Mouse (Mus musculus) forebrain, embryonic 13.5 days (tissue): ENCODE results near the gene Trpm3. TPM values are rescaled to one million over a fixed set of nuclear protein-coding genes. Genes with fewer than 3 reads are reported as not detected.

ENCODE experiments used
- ATAC-seq: fragments of 200-750 bp; cut with Nextera tagmentation; 2 replicates; pipeline ENCODE4 v1.8.0; 2017
- H3K27ac ChIP-seq: fragments of 300-500 bp; sonication (generic); 2 replicates; pipeline ENCODE4 v1.5.1; 2015; ENCODE audit warnings: inconsistent platforms, mild to moderate bottlenecking, moderate library complexity
- H3K27me3 ChIP-seq: fragments of 300-500 bp; sonication (generic); 2 replicates; pipeline ENCODE4 v1.6.1; 2015; ENCODE audit warnings: mild to moderate bottlenecking, inconsistent platforms
- H3K36me3 ChIP-seq: fragments of 300-500 bp; sonication (generic); 2 replicates; pipeline ENCODE4 v1.6.1; 2015; ENCODE audit warnings: mild to moderate bottlenecking, inconsistent platforms; ENCODE audit not compliant: poor library complexity, severe bottlenecking
- H3K4me1 ChIP-seq: fragments of 300-500 bp; sonication (generic); 2 replicates; pipeline ENCODE4 v1.6.1; 2015; ENCODE audit warnings: inconsistent platforms
- H3K4me2 ChIP-seq: fragments of 300-500 bp; sonication (generic); 2 replicates; pipeline ENCODE4 v1.6.1; 2015; ENCODE audit warnings: inconsistent platforms, mild to moderate bottlenecking, moderate library complexity
- H3K4me3 ChIP-seq: fragments of 300-500 bp; sonication (generic); 2 replicates; pipeline ENCODE4 v1.5.1; 2015; ENCODE audit warnings: mild to moderate bottlenecking, inconsistent platforms
- H3K9ac ChIP-seq: fragments of 300-500 bp; sonication (generic); 2 replicates; pipeline ENCODE4 v1.6.1; 2015; ENCODE audit warnings: mild to moderate bottlenecking, inconsistent platforms
- H3K9me3 ChIP-seq: fragments of 300-500 bp; sonication (generic); replicated peaks from 2 replicates; pipeline ENCODE4 v1.6.1; 2016; ENCODE audit warnings: inconsistent platforms
- WGBS: fragments of 180-500 bp; shearing (Covaris S2); methylation state at CpG from one replicate; pipeline ENCODE4 v1.1.7; 2015; 5-methylcytosine and 5-hydroxymethylcytosine counted together
- polyA plus RNA-seq: library from polyadenylated mRNA; unstranded; fragments of >200 nt; fragmentation: Nextera tagmentation; extraction: Ambion mirVana; gene quantifications from 2 replicates; pipeline ENCODE4 v1.2.1, GENCODE M21; 2015

Trpm3 gene
- polyA plus RNA-seq, 1 experiment from 2014 or later, result 11.8 TPM

- Histone ChIP-seq H3K4me2 (no peak overlapping the region), H3K36me3 (no peaks in the 10 kb centered on the region), H3K9ac (no peak overlapping the region), H3K4me1 (no peaks in the 10 kb centered on the region), H3K27ac (no peak overlapping the region), H3K9me3 (no peaks in the 10 kb centered on the region), H3K4me3 (no peak overlapping the region), H3K27me3 (no peaks in the 10 kb centered on the region)
- no peak for ATAC-seq
- WGBS, result 52% methylated on average over 4 of the region's 4 CpGs
These were observed 537.4 kb downstream of the Trpm3 start for GRCm38 (mm10) chr19:22676206-22676605.

- Histone ChIP-seq H3K9me3 (no peaks in the 10 kb centered on the region), H3K27ac (no peak overlapping the region), H3K4me1 (no peaks in the 10 kb centered on the region), H3K36me3 (no peaks in the 10 kb centered on the region), H3K27me3 (no peaks in the 10 kb centered on the region), H3K4me3 (no peak overlapping the region), H3K4me2 (no peak overlapping the region), H3K9ac (no peak overlapping the region)
- no peak for ATAC-seq
- 85% methylated on average over 6 of the region's 6 CpGs for WGBS
These were observed 543.4 kb downstream of the Trpm3 start for GRCm38 (mm10) chr19:22682238-22682637.

GRCm38 (mm10) chr19:22691995-22692394 is 553.1 kb downstream of the Trpm3 start:
- Histone ChIP-seq H3K4me2 (no peak overlapping the region), H3K27me3 (no peaks in the 10 kb centered on the region), H3K9me3 (no peaks in the 10 kb centered on the region), H3K36me3 (no peaks in the 10 kb centered on the region), H3K27ac (no peak overlapping the region), H3K9ac (no peak overlapping the region), H3K4me3 (no peak overlapping the region), H3K4me1 (0 out of 2 replicates have a peak, but pooled peaks cover 3% of the 10 kb centered on the region)
- 55% methylated on average over 5 of the region's 5 CpGs for WGBS
- no peak for ATAC-seq

- H3K4me3 ChIP-seq, result no peak overlapping the region
- ATAC-seq, result no peak
- no peaks in the 10 kb centered on the region for H3K9me3 ChIP-seq
- no peak overlapping the region for H3K4me2 ChIP-seq
- H3K4me1 ChIP-seq, result 0 out of 2 replicates have a peak, but pooled peaks cover 3% of the 10 kb centered on the region
- no peaks in the 10 kb centered on the region for H3K27me3 ChIP-seq
- WGBS, result 29% methylated on average over 4 of the region's 4 CpGs
- no peak overlapping the region for H3K9ac ChIP-seq
- no peak overlapping the region for H3K27ac ChIP-seq
- H3K36me3 ChIP-seq, result no peaks in the 10 kb centered on the region
These were observed 553.7 kb downstream of the Trpm3 start for GRCm38 (mm10) chr19:22692553-22692952.

- no peak for ATAC-seq
- Histone ChIP-seq H3K4me2 (no peak overlapping the region), H3K4me1 (0 out of 2 replicates have a peak, but pooled peaks cover 3% of the 10 kb centered on the region), H3K4me3 (no peak overlapping the region), H3K27me3 (no peaks in the 10 kb centered on the region), H3K9ac (no peak overlapping the region), H3K36me3 (no peaks in the 10 kb centered on the region), H3K9me3 (no peaks in the 10 kb centered on the region), H3K27ac (no peak overlapping the region)
- WGBS, result 68% methylated on average over 5 of the region's 5 CpGs
These were observed 554.1 kb downstream of the Trpm3 start for GRCm38 (mm10) chr19:22692956-22693355.

- H3K36me3 ChIP-seq, result no peaks in the 10 kb centered on the region
- no peaks in the 10 kb centered on the region for H3K9me3 ChIP-seq
- H3K9ac ChIP-seq, result no peak overlapping the region
- no peak for ATAC-seq
- H3K4me3 ChIP-seq, result no peak overlapping the region
- H3K4me2 ChIP-seq, result no peak overlapping the region
- H3K27ac ChIP-seq, result no peak overlapping the region
- peaks cover 6% of the 10 kb centered on the region for H3K27me3 ChIP-seq
- 0 out of 2 replicates have a peak, but pooled peaks cover 3% of the 10 kb centered on the region for H3K4me1 ChIP-seq
- 62% methylated on average over 2 of the region's 2 CpGs for WGBS
These were observed 556.6 kb downstream of the Trpm3 start for GRCm38 (mm10) chr19:22695423-22695822.

- Histone ChIP-seq H3K4me2 (no peak overlapping the region), H3K27me3 (peaks cover 6% of the 10 kb centered on the region), H3K9ac (no peak overlapping the region), H3K4me3 (no peak overlapping the region), H3K27ac (no peak overlapping the region), H3K4me1 (peaks cover 19% of the 10 kb centered on the region), H3K9me3 (no peaks in the 10 kb centered on the region), H3K36me3 (no peaks in the 10 kb centered on the region)
- no peak for ATAC-seq
- 93% methylated on average over 4 of the region's 4 CpGs for WGBS
These were observed 559.9 kb downstream of the Trpm3 start for GRCm38 (mm10) chr19:22698737-22699136.

GRCm38 (mm10) chr19:22700871-22701651 is 562.2 kb downstream of the Trpm3 start:
- Histone ChIP-seq H3K36me3 (no peaks in the 10 kb centered on the region), H3K4me3 (no peak overlapping the region), H3K4me1 (peaks cover 24% of the 10 kb centered on the region), H3K9me3 (no peaks in the 10 kb centered on the region), H3K9ac (no peak overlapping the region), H3K27ac (no peak overlapping the region), H3K4me2 (no peak overlapping the region), H3K27me3 (peaks cover 6% of the 10 kb centered on the region)
- 6% methylated on average over 5 of the region's 5 CpGs for WGBS
- peak; percentile 50 for ATAC-seq

GRCm38 (mm10) chr19:22703876-22704275 is 565.0 kb downstream of the Trpm3 start:
- Histone ChIP-seq H3K9ac (no peak overlapping the region), H3K4me3 (no peak overlapping the region), H3K4me1 (peaks cover 23% of the 10 kb centered on the region), H3K27ac (no peak overlapping the region), H3K9me3 (no peaks in the 10 kb centered on the region), H3K4me2 (no peak overlapping the region), H3K27me3 (no peaks in the 10 kb centered on the region), H3K36me3 (no peaks in the 10 kb centered on the region)
- WGBS, result 18% methylated on average over 6 of the region's 6 CpGs
- ATAC-seq, result peak; percentile 69

- Histone ChIP-seq H3K4me2 (no peak overlapping the region), H3K9ac (no peak overlapping the region), H3K4me1 (peaks cover 23% of the 10 kb centered on the region), H3K27ac (no peak overlapping the region), H3K4me3 (no peak overlapping the region), H3K36me3 (no peaks in the 10 kb centered on the region), H3K9me3 (no peaks in the 10 kb centered on the region), H3K27me3 (no peaks in the 10 kb centered on the region)
- no peak for ATAC-seq
These were observed 566.6 kb downstream of the Trpm3 start for GRCm38 (mm10) chr19:22705414-22705813.

GRCm38 (mm10) chr19:22719027-22719426 is 580.2 kb downstream of the Trpm3 start:
- 82% methylated on average over 2 of the region's 2 CpGs for WGBS
- Histone ChIP-seq H3K9me3 (no peaks in the 10 kb centered on the region), H3K4me3 (no peak overlapping the region), H3K9ac (no peak overlapping the region), H3K27ac (no peak overlapping the region), H3K4me2 (no peak overlapping the region), H3K4me1 (no peaks in the 10 kb centered on the region), H3K27me3 (no peaks in the 10 kb centered on the region), H3K36me3 (no peaks in the 10 kb centered on the region)
- ATAC-seq, result no peak

GRCm38 (mm10) chr19:22729846-22730245 is 591.0 kb downstream of the Trpm3 start:
- Histone ChIP-seq H3K27me3 (no peaks in the 10 kb centered on the region), H3K4me3 (no peak overlapping the region), H3K9ac (no peak overlapping the region), H3K27ac (no peak overlapping the region), H3K36me3 (no peaks in the 10 kb centered on the region), H3K4me1 (peaks cover 7% of the 10 kb centered on the region; the same call in 1 of the 2 replicates), H3K4me2 (no peak overlapping the region), H3K9me3 (no peaks in the 10 kb centered on the region)
- ATAC-seq, result no peak
- WGBS, result 73% methylated on average over 2 of the region's 2 CpGs

- H3K27ac ChIP-seq, result no peak overlapping the region
- H3K9me3 ChIP-seq, result no peaks in the 10 kb centered on the region
- no peaks in the 10 kb centered on the region for H3K36me3 ChIP-seq
- no peak overlapping the region for H3K4me2 ChIP-seq
- no peak overlapping the region for H3K9ac ChIP-seq
- no peak for ATAC-seq
- H3K4me3 ChIP-seq, result no peak overlapping the region
- no peaks in the 10 kb centered on the region for H3K27me3 ChIP-seq
- peaks cover 7% of the 10 kb centered on the region; the same call in 1 of the 2 replicates for H3K4me1 ChIP-seq
These were observed 592.1 kb downstream of the Trpm3 start for GRCm38 (mm10) chr19:22730971-22731370.
